Mouse (Mus musculus): ENCODE results near the gene Stat5a. TPM values are rescaled to one million over a fixed set of nuclear protein-coding genes. Genes with fewer than 3 reads are reported as not detected.
A peak's percentile ranks its signal among the peaks of the same experiment; 100 is the strongest.

Gene Stat5a
- total and polyA plus RNA-seq, 3 experiments, result 17.5 to 23.6 (median 23.0) TPM

DNA sequence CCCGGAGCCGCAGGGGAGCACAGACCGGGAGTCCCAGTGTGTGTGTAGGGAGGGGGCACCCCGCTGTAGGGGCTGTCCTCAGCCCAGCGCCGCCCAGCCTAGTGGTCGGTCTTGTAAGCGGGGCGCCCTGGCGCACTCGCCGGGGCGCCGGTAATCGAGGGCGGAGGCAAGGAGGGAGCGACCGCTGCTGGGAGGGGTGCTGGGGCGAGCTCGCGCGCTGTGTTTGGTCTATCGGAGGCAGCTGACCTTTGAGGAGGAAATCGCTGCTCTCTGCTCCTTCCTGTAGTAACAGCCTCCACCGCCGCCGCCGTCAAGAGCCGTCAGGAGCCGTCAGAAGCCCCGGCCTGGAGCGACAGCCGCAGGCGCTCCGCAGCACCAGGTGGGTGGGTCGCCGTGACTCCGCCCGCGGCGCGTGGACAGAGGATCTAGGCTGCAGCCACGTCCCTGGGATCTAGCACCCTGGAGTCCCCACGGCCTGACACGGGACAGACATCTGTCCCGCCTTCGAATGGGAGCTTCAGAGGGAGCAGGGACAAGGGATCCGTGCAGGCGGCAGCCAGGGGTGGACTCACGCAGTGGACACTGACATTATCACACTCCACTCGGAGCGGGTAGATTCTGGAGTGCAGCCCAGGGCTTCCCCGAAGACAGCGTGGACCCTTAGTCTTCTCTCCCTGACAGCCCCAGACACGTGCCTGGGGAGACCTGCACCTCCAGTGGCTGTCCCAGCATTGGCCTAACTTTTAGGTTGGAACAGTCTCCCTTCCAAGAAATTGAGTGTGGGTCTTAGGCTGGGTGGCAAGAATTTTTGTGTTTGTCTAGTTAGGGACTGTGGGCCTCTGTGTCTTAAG lies 1.3 kb downstream of the Stat5a start (continued):
- TF ChIP-seq TBP (conservative IDR thresholded peaks at IDR 0.05; ENCODE audit: low read depth, low read length) (0 out of 2 replicates have a peak, but pooled peaks have one; percentile 30), SIN3A (IDR thresholded peaks at IDR 0.05; ENCODE audit: low read length) (peak; percentile 68), USF2 (conservative IDR thresholded peaks at IDR 0.05; ENCODE audit: low read depth, low read length) (peak; percentile 48), JUN (IDR thresholded peaks at IDR 0.05; ENCODE audit: insufficient read depth, low read depth, low read length) (no peak), USF1 (IDR thresholded peaks at IDR 0.05; ENCODE audit: low read depth, low read length) (peak; percentile 82), POLR2AphosphoS2 (IDR thresholded peaks at IDR 0.05; ENCODE audit: low read depth, low read length) (no peak), ETS1 (conservative IDR thresholded peaks at IDR 0.05; ENCODE audit: low read depth, low read length) (no peak; the same call in 1 of the 2 replicates), MYC (IDR thresholded peaks at IDR 0.05; ENCODE audit: low read depth, low read length) (0 out of 2 replicates have a peak, but pooled peaks have one; percentile 17), UBTF (IDR thresholded peaks at IDR 0.05; ENCODE audit: low read depth, low read length) (peak; percentile 94)

DNA sequence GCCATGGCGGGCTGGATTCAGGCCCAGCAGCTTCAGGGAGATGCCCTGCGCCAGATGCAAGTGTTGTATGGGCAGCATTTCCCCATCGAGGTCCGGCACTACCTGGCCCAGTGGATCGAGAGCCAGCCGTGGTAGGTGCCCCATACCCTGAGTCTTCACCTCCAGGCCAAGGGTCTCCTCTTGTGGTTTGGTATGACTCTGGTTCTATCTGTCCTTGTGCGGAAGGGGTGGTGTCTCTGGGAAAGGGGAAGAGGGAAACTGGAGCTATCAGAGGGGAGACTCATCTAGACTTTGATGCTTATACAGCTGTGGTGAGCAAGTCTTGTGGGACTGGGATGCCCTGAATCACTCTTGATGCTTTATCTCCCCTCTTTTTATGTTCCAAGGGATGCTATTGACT lies 2.2 kb downstream of the Stat5a start:
- no peak for DNase-seq (ENCODE audit: extremely low read depth)
- peaks cover 14 to 43% of the 10 kb centered on the region in 2 experiments for H3K36me3 ChIP-seq (replicated peaks in 1 of 2; ENCODE audit: control insufficient read depth in 1 of 2, insufficient read depth in 1 of 2, low read length in 1 of 2)
- H3K9ac ChIP-seq (ENCODE audit: insufficient read depth, low read depth), result peak overlapping the region; percentile 46; the same call in 1 of the 2 replicates
- dilution Hi-C loops (cut with MboI; ENCODE audit: extremely low pct_ligation_motif_present, extremely low pct_unique_long_range_greater_than_20kb, low sequenced_read_pairs), result no loop called here
- no peak overlapping the region for H3K27ac ChIP-seq (ENCODE audit: insufficient read depth, low read depth)
- peak overlapping the region; percentile 70 to 91 (median 73) for H3K4me3 ChIP-seq (replicated peaks in 1 of 3; ENCODE audit: low read depth in 2 of 3, low read length in 2 of 3, poor library complexity in 1 of 3)
- in situ Hi-C loops (cut with MboI; ENCODE audit: low pct_ligation_motif_present, low pct_unique_long_range_greater_than_20kb, low sequenced_read_pairs), result no loop called here
- H3K4me1 ChIP-seq (ENCODE audit: control insufficient read depth in 1 of 2, insufficient read depth in 2 of 2), result peaks cover 23 to 43% of the 10 kb centered on the region in 2 experiments
- H3K79me2 ChIP-seq (replicated peaks; ENCODE audit: control insufficient read depth, extremely low read depth, insufficient read depth, poor library complexity, severe bottlenecking), result no peaks in the 10 kb centered on the region
- H3K9me3 ChIP-seq (replicated peaks; ENCODE audit: low read length), result no peaks in the 10 kb centered on the region
- H3K27me3 ChIP-seq (replicated peaks), result peaks cover 20% of the 10 kb centered on the region
- H3K4me2 ChIP-seq (ENCODE audit: insufficient read depth, low read depth, poor library complexity, severe bottlenecking), result peak overlapping the region; percentile 70
- TF ChIP-seq GABPA (IDR thresholded peaks at IDR 0.05; ENCODE audit: insufficient replicate concordance, low read depth, low read length) (no peak), MAZ (IDR thresholded peaks at IDR 0.05; ENCODE audit: low read depth, low read length) (no peak), MYC (IDR thresholded peaks at IDR 0.05; ENCODE audit: low read depth, low read length) (no peak), RAD21 (IDR thresholded peaks at IDR 0.05; ENCODE audit: low read depth, low read length) (no peak), ELF1 (IDR thresholded peaks at IDR 0.05; ENCODE audit: low read depth, low read length) (no peak), TBP (conservative IDR thresholded peaks at IDR 0.05; ENCODE audit: low read depth, low read length) (no peak), CHD1 (IDR thresholded peaks at IDR 0.05; ENCODE audit: low read depth, low read length) (no peak), UBTF (IDR thresholded peaks at IDR 0.05; ENCODE audit: low read depth, low read length) (no peak), MXI1 (IDR thresholded peaks at IDR 0.05; ENCODE audit: low read depth, low read length) (no peak), MAFK (IDR thresholded peaks at IDR 0.05; ENCODE audit: insufficient replicate concordance, low read length) (no peak), IRF4 (IDR thresholded peaks at IDR 0.05; ENCODE audit: low read depth, low read length) (no peak), USF1 (IDR thresholded peaks at IDR 0.05; ENCODE audit: low read depth, low read length) (no peak), CTCF (conservative IDR thresholded peaks at IDR 0.05 in 1 of 2, IDR thresholded peaks at IDR 0.05 in 1 of 2; ENCODE audit: low read depth in 2 of 2, low read length in 2 of 2) (no peak), PAX5 (IDR thresholded peaks at IDR 0.05; ENCODE audit: low read length) (no peak)
